Mouse (Mus musculus) c-Kit-positive CD71-positive TER-119-positive erythroid progenitor cells, embryonic 14.5 days (primary cell): ENCODE measurements at regions not wholly inside any gene's neighbourhood (a gene's known extent, or its start where the extent isn't known, plus 50 kb on each side); places are given as distances from the start of the nearest gene placed in this dataset.

Experiments used
- DNase-seq: peaks from one replicate; pipeline ENCODE4 v3.0.0-alpha.2; 2013; ENCODE audit warnings: low spot score

GRCm38 (mm10) chr19:36235131-36235530 lies 113.0 kb upstream of the Pcgf5 start:
- no peak for DNase-seq

- no peak for DNase-seq
Observed at GRCm38 (mm10) chr19:36236576-36237345, 111.3 kb upstream of the Pcgf5 start.

DNA sequence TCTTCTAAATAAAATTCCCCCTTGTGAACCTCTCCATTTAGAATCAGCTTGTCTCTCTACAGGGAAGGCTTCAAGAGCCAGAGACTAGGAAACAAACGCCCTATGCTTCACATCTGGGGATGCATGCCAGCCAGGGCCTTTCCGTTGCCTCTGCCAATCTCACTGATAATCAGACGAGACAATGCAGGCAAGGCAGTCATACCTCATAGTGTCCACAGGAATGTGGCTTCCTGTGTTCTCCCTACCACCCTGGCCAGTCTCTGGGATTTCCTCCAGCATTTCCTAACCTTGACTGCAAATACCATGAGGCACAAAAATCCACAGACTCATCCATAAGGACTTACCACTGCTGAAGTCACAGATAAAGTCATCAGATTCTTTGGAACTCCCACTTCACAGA lies 110.4 kb upstream of the Pcgf5 start:
- DNase-seq, result no peak

GRCm38 (mm10) chr19:36238536-36238935 lies 109.6 kb upstream of the Pcgf5 start:
- DNase-seq, result no peak

DNA sequence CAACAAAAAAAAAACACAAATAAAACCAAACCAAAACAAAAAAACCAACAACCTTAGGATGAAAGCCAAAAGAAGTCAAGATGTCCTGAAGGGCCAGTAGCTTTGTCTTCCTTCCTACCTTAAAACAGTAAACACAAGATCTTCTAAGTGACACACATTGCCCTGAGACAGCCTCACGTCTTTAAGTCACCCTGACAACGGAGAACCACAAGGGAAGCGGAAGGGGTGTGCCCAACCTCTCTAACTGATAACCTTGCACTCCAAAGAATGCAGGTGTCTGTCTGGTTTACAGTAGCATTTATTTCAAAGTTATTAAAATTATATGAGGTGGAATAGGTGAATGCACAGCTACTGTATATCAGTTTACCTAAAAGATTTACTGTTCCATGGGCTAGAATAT lies 105.7 kb upstream of the Pcgf5 start:
- DNase-seq, result no peak

GRCm38 (mm10) chr19:36242946-36243345 lies 105.2 kb upstream of the Pcgf5 start:
- DNase-seq, result no peak

DNA sequence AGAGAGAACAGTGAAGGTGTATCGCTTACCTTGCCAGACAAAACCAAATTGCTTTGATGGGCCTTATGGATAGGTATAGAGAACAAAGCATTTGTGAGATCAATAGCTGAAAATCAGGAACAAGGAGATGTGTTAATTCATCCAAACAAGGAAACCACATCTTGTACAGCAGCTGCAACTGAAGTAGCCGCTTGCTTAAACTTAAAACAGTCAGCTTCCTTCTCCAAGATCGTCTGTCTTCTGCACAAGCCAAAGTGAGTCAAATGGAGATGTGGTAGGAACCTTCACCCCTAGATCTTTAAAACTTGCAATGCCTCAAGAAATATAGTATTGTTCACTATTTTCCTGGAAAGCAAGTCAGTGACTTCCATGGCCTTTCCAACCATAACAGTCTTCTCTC lies 95.6 kb upstream of the Pcgf5 start:
- no peak for DNase-seq

DNA sequence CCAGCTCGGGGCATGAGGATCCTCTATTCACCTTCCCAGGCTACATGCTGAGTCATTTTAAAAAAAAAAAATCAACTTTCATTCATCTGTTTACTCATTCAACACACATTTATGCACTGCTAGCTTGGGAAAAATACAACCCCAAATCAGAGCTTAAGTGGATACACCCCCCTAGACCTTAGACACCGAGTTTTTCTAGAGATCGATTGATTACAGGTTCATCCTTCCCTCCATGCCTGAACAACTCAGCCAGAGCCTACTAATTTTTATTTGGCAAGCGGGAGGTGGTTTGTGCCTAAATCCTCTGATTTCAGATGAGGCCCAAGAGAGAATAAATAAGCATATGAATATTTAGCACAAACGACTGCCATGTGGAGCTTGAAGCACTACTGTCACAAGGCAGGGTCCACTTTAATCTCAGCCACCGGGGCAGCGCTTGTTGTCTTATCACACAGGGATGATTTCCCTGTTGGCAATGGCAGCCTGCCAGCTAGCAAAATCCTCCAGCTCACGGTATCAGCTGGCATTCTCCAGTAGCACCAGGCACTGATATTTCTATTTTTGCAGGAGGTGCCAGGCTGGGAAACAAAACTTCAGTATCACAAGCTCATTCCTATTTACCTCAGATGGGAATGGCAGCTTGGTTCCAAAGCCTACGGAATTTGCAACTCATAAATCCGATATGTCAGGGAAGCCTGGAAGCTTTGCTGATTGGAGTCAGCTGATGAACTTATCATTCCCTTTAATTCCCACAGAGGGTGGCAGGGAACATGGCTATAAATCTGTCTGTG lies 90.2 kb upstream of the Pcgf5 start:
- DNase-seq, result no peak

- no peak for DNase-seq
Observed at GRCm38 (mm10) chr19:36261819-36262218, 86.3 kb upstream of the Pcgf5 start.

GRCm38 (mm10) chr19:36263923-36264322 lies 84.2 kb upstream of the Pcgf5 start:
- DNase-seq, result no peak

DNA sequence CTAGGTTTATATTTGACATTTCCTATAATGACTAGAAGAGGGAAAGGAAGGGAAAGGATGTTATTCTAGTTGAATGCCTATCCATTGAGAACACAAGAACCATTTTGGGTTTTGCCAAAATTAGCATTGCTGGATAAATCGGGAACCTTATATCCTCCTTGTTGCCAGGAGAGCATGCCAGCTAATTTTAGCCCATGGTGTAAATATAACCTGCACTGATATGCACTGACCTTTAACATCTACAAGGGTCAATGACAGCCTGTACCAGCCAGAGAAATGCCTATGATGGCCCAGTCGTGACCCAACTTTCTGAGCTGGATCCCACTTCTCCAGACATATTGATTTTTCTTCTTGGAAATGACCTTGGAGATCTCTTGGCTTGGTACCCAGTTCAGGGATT lies 83.7 kb upstream of the Pcgf5 start:
- no peak for DNase-seq

DNA sequence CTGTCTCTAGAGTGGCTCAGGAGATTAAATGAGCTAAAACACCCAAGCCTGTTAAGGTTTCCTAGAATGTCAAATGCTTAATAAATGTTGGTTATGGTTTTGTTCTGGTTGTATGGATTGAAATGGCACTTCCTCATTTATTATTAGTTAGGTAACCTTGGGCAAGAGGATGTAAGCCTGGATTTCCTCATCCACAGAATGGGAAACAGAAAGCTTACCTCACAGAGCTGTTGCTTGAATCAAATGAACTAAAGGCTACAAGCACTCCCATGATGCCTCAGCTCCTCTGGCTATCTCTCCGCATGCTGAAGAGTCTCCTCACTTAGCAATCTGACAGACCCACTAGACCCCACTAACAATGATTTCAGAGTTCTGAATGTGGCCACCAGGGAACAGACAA lies 82.8 kb upstream of the Pcgf5 start:
- DNase-seq, result no peak

GRCm38 (mm10) chr19:36266346-36266745 lies 81.8 kb upstream of the Pcgf5 start:
- no peak for DNase-seq

DNA sequence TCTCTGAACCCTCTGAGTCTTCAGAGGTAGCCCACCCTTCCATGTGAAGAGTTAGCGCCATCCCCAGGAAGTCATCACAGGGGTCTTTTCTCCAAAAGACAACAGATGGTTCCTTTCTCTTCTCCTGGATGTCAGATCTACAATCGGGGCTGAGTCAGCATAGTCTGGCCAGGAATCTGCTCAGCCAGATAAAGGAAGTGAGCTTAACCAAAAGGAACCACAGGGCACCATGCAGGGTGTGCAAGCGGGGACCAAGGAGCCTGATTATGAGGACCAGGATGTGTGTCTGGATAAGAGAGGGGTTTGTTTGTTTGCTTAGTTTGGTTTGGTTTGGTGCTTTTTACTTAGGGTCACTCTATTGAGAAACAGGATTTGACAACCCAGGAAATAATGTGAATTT lies 74.6 kb upstream of the Pcgf5 start:
- DNase-seq, result no peak

DNA sequence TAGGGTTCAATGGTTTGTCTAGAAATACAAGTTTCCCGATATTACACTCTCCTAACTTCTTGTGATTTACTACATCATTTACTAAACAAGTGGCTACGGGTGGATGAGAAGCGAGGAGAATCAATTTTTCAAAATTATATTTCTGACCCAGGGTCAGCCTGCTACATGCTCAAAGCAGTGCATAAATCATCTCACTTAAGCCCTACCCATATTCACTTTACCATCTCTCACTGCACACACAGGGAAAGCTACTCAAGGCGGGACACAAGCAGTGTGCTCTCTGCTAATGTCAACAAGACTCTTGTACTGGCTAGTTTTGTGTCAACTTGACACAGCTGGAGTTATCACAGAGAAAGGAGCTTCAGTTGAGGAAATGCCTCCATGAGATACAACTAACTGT lies 62.6 kb upstream of the Pcgf5 start:
- DNase-seq, result no peak

DNA sequence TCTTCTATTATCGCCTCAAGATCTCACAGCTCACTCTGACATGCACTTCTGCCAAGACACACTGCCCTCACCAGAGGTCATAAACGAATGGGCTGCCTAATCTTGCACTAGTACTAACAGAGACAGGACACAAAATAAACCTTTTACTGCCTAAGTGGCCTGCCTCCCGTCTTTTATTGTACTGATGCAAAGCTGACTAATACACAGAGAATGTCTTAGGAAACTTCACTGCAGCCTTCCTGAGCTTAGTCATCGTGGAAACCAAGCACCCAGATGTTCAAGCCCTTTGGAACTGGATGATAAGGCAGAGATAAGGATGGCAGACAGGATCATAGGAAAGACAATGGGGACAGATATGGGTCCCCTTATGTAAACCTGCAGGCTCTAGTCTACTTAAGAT lies 57.3 kb upstream of the Pcgf5 start:
- DNase-seq, result no peak

DNA sequence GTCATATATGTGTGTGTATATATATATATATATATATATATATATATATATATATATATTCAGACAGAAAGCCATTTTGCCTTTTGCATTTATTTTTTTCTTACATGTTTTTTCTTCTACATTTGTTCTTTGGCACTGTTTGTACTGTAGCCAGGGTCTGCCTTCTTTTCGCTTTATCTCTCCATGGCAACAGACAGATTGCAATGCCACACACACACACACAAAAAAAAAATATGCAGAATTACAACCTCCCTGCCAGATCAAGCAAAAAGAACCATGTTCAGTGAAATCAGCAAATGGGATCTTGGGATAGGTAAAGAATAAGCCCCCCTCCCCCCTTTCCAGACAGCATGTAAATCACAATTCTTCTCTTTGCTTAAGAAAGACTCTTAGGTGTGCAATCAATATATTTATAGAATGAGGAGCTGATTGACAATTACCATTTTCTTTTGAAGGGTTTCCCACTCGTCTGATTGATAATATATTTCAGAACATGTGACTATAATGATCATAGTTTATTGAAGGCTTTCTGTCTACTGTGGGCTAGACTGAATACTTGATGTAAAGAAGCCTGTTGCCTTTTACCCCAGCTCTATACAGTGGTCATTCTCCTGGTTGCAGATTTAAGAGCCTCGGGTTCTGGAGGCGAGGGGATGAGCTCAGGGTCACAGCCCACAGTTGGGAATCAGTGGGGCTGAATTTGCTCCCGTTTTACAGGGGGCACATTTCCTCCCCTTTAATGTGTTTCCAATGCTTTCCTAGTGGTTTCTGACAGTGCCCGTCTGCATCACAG lies 54.7 kb upstream of the Pcgf5 start:
- DNase-seq, result no peak
